Mouse (Mus musculus): ENCODE results near the gene Vac14. TPM values are rescaled to one million over a fixed set of nuclear protein-coding genes. Genes with fewer than 3 reads are reported as not detected.
A peak's percentile ranks its signal among the peaks of the same experiment; 100 is the strongest.

Gene Vac14
- polyA plus RNA-seq, 1 experiment = 26.8 TPM

GRCm38 (mm10) chr8:110689961-110690360 is 71.6 kb downstream of the Vac14 start:
- Histone ChIP-seq H3K4me3 (no peak overlapping the region), H3K27me3 (ENCODE audit: control insufficient read depth, insufficient read depth, insufficient read length) (no peaks in the 10 kb centered on the region), H3K4me2 (ENCODE audit: low read depth) (no peak overlapping the region), H3K36me3 (ENCODE audit: control insufficient read depth, insufficient read depth) (peaks cover 7% of the 10 kb centered on the region), H3ac (ENCODE audit: control insufficient read depth, insufficient read length) (no peak overlapping the region), H3K79me2 (ENCODE audit: control insufficient read depth, insufficient read depth) (no peaks in the 10 kb centered on the region)
- TF ChIP-seq TCF12 (IDR thresholded peaks at IDR 0.05; ENCODE audit: insufficient read depth, poor library complexity, severe bottlenecking) = no peak
- TF ChIP-seq SRF (IDR thresholded peaks at IDR 0.05; ENCODE audit: control insufficient read depth, insufficient read length, low read depth) = no peak
- TF ChIP-seq TCF3 (IDR thresholded peaks at IDR 0.05; ENCODE audit: insufficient read length, low read depth) = no peak

- no peak for TF ChIP-seq CEBPB (IDR thresholded peaks at IDR 0.05; ENCODE audit: insufficient read depth, poor library complexity, severe bottlenecking)
- TF ChIP-seq MAX (IDR thresholded peaks at IDR 0.05; ENCODE audit: low read depth) = no peak
- no peak for TF ChIP-seq MYOG (IDR thresholded peaks at IDR 0.05; ENCODE audit: control insufficient read depth in 1 of 3, insufficient read depth in 1 of 3, insufficient read length in 2 of 3, low read depth in 2 of 3)
- TF ChIP-seq SRF (IDR thresholded peaks at IDR 0.05; ENCODE audit: control insufficient read depth, insufficient read length, low read depth) = no peak
- no peak for TF ChIP-seq POLR2A (IDR thresholded peaks at IDR 0.05; ENCODE audit: insufficient read length, low read depth)
- no peak for TF ChIP-seq TCF12 (IDR thresholded peaks at IDR 0.05; ENCODE audit: insufficient read depth, poor library complexity, severe bottlenecking)
- TF ChIP-seq REST (IDR thresholded peaks at IDR 0.05; ENCODE audit: insufficient read depth, insufficient read length) = no peak
- Histone ChIP-seq H3K27me3 (ENCODE audit: control insufficient read depth, insufficient read depth, insufficient read length) (no peaks in the 10 kb centered on the region), H3ac (ENCODE audit: control insufficient read depth, insufficient read length) (no peak overlapping the region), H3K4me2 (ENCODE audit: low read depth) (no peak overlapping the region), H3K79me2 (ENCODE audit: control insufficient read depth, insufficient read depth) (no peaks in the 10 kb centered on the region), H3K36me3 (ENCODE audit: control insufficient read depth, insufficient read depth) (peaks cover 7% of the 10 kb centered on the region), H3K4me3 (no peak overlapping the region)
Observed at GRCm38 (mm10) chr8:110694226-110694625, 75.8 kb downstream of the Vac14 start.

GRCm38 (mm10) chr8:110694826-110695225 is 76.4 kb downstream of the Vac14 start:
- H3ac ChIP-seq (ENCODE audit: control insufficient read depth, insufficient read length) = no peak overlapping the region
- no peaks in the 10 kb centered on the region for H3K79me2 ChIP-seq (ENCODE audit: control insufficient read depth, insufficient read depth)
- peaks cover 7% of the 10 kb centered on the region for H3K36me3 ChIP-seq (ENCODE audit: control insufficient read depth, insufficient read depth)
- H3K4me2 ChIP-seq (ENCODE audit: low read depth) = no peak overlapping the region
- no peak overlapping the region for H3K4me3 ChIP-seq
- H3K27me3 ChIP-seq (ENCODE audit: control insufficient read depth, insufficient read depth, insufficient read length) = no peaks in the 10 kb centered on the region
- TF ChIP-seq REST (IDR thresholded peaks at IDR 0.05; ENCODE audit: insufficient read depth, insufficient read length) = no peak
- TF ChIP-seq MYOD1 (IDR thresholded peaks at IDR 0.05; ENCODE audit: control insufficient read depth in 1 of 3, insufficient read length in 2 of 3, low read depth in 2 of 3) = no peak
- TF ChIP-seq USF1 (IDR thresholded peaks at IDR 0.05; ENCODE audit: low read depth) = no peak
- TF ChIP-seq SRF (IDR thresholded peaks at IDR 0.05; ENCODE audit: control insufficient read depth, insufficient read length, low read depth) = no peak
- no peak for TF ChIP-seq E2F4 (IDR thresholded peaks at IDR 0.05; ENCODE audit: insufficient read depth)
- TF ChIP-seq TCF3 (IDR thresholded peaks at IDR 0.05; ENCODE audit: insufficient read length, low read depth) = no peak
- no peak for TF ChIP-seq POLR2AphosphoS2 (IDR thresholded peaks at IDR 0.05; ENCODE audit: insufficient read length, low read depth)
- no peak for TF ChIP-seq CEBPB (IDR thresholded peaks at IDR 0.05; ENCODE audit: insufficient read depth, poor library complexity, severe bottlenecking)
- no peak for TF ChIP-seq MAX (IDR thresholded peaks at IDR 0.05; ENCODE audit: low read depth)
- no peak for TF ChIP-seq TCF12 (IDR thresholded peaks at IDR 0.05; ENCODE audit: insufficient read depth, poor library complexity, severe bottlenecking)
- TF ChIP-seq POLR2A (IDR thresholded peaks at IDR 0.05; ENCODE audit: insufficient read length, low read depth) = no peak

- Histone ChIP-seq H3K4me3 (no peak overlapping the region), H3K79me2 (ENCODE audit: control insufficient read depth, insufficient read depth) (no peaks in the 10 kb centered on the region), H3K36me3 (ENCODE audit: control insufficient read depth, insufficient read depth) (peaks cover 7% of the 10 kb centered on the region), H3ac (ENCODE audit: control insufficient read depth, insufficient read length) (no peak overlapping the region), H3K4me2 (ENCODE audit: low read depth) (no peak overlapping the region), H3K27me3 (ENCODE audit: control insufficient read depth, insufficient read depth, insufficient read length) (no peaks in the 10 kb centered on the region)
- TF ChIP-seq CEBPB (IDR thresholded peaks at IDR 0.05; ENCODE audit: insufficient read depth, poor library complexity, severe bottlenecking) (no peak), MYOG (IDR thresholded peaks at IDR 0.05; ENCODE audit: control insufficient read depth in 1 of 3, insufficient read depth in 1 of 3, insufficient read length in 2 of 3, low read depth in 2 of 3) (peak in 1 of 3 experiments; percentile 68), REST (IDR thresholded peaks at IDR 0.05; ENCODE audit: insufficient read depth, insufficient read length) (no peak), SRF (IDR thresholded peaks at IDR 0.05; ENCODE audit: control insufficient read depth, insufficient read length, low read depth) (no peak), MYOD1 (IDR thresholded peaks at IDR 0.05; ENCODE audit: control insufficient read depth in 1 of 3, insufficient read length in 2 of 3, low read depth in 2 of 3) (peak in 1 of 3 experiments; percentile 23)
Observed at GRCm38 (mm10) chr8:110695431-110695830, 77.0 kb downstream of the Vac14 start.

- Histone ChIP-seq H3ac (ENCODE audit: control insufficient read depth, insufficient read length) (no peak overlapping the region), H3K27me3 (ENCODE audit: control insufficient read depth, insufficient read depth, insufficient read length) (no peaks in the 10 kb centered on the region), H3K4me2 (ENCODE audit: low read depth) (no peak overlapping the region), H3K79me2 (ENCODE audit: control insufficient read depth, insufficient read depth) (no peaks in the 10 kb centered on the region), H3K4me3 (no peak overlapping the region), H3K36me3 (ENCODE audit: control insufficient read depth, insufficient read depth) (peaks cover 7% of the 10 kb centered on the region)
- TF ChIP-seq MYOG (IDR thresholded peaks at IDR 0.05; ENCODE audit: control insufficient read depth in 1 of 3, insufficient read depth in 1 of 3, insufficient read length in 2 of 3, low read depth in 2 of 3) = no peak
- no peak for TF ChIP-seq REST (IDR thresholded peaks at IDR 0.05; ENCODE audit: insufficient read depth, insufficient read length)
- no peak for TF ChIP-seq USF1 (IDR thresholded peaks at IDR 0.05; ENCODE audit: low read depth)
- no peak for TF ChIP-seq POLR2A (IDR thresholded peaks at IDR 0.05; ENCODE audit: insufficient read length, low read depth)
- TF ChIP-seq E2F4 (IDR thresholded peaks at IDR 0.05; ENCODE audit: insufficient read depth) = no peak
- TF ChIP-seq MAX (IDR thresholded peaks at IDR 0.05; ENCODE audit: low read depth) = no peak
- TF ChIP-seq MYOD1 (IDR thresholded peaks at IDR 0.05; ENCODE audit: control insufficient read depth in 1 of 3, insufficient read length in 2 of 3, low read depth in 2 of 3) = no peak
- no peak for TF ChIP-seq SRF (IDR thresholded peaks at IDR 0.05; ENCODE audit: control insufficient read depth, insufficient read length, low read depth)
- no peak for TF ChIP-seq TCF12 (IDR thresholded peaks at IDR 0.05; ENCODE audit: insufficient read depth, poor library complexity, severe bottlenecking)
- no peak for TF ChIP-seq CEBPB (IDR thresholded peaks at IDR 0.05; ENCODE audit: insufficient read depth, poor library complexity, severe bottlenecking)
- no peak for TF ChIP-seq TCF3 (IDR thresholded peaks at IDR 0.05; ENCODE audit: insufficient read length, low read depth)
- TF ChIP-seq POLR2AphosphoS2 (IDR thresholded peaks at IDR 0.05; ENCODE audit: insufficient read length, low read depth) = no peak
Observed at GRCm38 (mm10) chr8:110696051-110696450, 77.7 kb downstream of the Vac14 start.

Data from myocyte (in vitro differentiated cells).